Mouse (Mus musculus) CH12.LX (cell line): ENCODE measurements at regions not wholly inside any gene's neighbourhood (a gene's known extent, or its start where the extent isn't known, plus 50 kb on each side); places are given as distances from the start of the nearest gene placed in this dataset.

ENCODE experiments used
- CTCF ChIP-seq, 2 experiments: IDR thresholded peaks in 1 of 2; conservative IDR thresholded peaks in 1 of 2; 2 replicates each; pipeline ENCODE4 v1.5.1; 2011 to 2012; ENCODE audit warnings: low read depth in 2 of 2, low read length in 2 of 2, improper control_type of control experiment in 1 of 2, inconsistent platforms in 1 of 2, mild to moderate bottlenecking in 1 of 2, moderate library complexity in 1 of 2
- EP300 ChIP-seq: IDR thresholded peaks from 2 replicates; pipeline ENCODE4 v1.6.1; 2011; ENCODE audit warnings: low read length, improper control_type of control experiment
- JUND ChIP-seq: conservative IDR thresholded peaks from 2 replicates; pipeline ENCODE4 v1.6.1; 2011; ENCODE audit warnings: low read depth, low read length, improper control_type of control experiment
- PAX5 ChIP-seq: IDR thresholded peaks from 2 replicates; pipeline ENCODE4 v1.6.1; 2012; ENCODE audit warnings: low read length, inconsistent platforms, mixed read lengths
- POLR2A ChIP-seq: IDR thresholded peaks from 2 replicates; pipeline ENCODE4 v1.6.1; 2011; ENCODE audit warnings: low read depth, mild to moderate bottlenecking, improper control_type of control experiment, low read length
- RCOR1 ChIP-seq: conservative IDR thresholded peaks from 2 replicates; pipeline ENCODE4 v1.6.1; 2012; ENCODE audit warnings: low read depth, mild to moderate bottlenecking, inconsistent platforms, low read length, improper control_type of control experiment
- USF1 ChIP-seq: IDR thresholded peaks from 2 replicates; pipeline ENCODE4 v1.6.1; 2014; ENCODE audit warnings: low read depth, mild to moderate bottlenecking, inconsistent platforms, low read length, improper control_type of control experiment

- TF ChIP-seq JUND (no peak), POLR2A (no peak), USF1 (no peak), CTCF (conservative IDR thresholded peaks at IDR 0.05 in 1 of 2, IDR thresholded peaks at IDR 0.05 in 1 of 2; ENCODE audit: low read depth in 2 of 2, low read length in 2 of 2) (no peak), EP300 (no peak), PAX5 (no peak), RCOR1 (no peak)
These were observed 185.6 kb upstream of the Cxxc4 start for GRCm38 (mm10) chr3:134050649-134051048.
